Mouse (Mus musculus) naive thymus-derived CD4-positive, alpha-beta T cell, adult 5 months (primary cell): Measurements from ENCODE around the gene Hsbp1. TPM values are rescaled to one million over a fixed set of nuclear protein-coding genes. Genes with fewer than 3 reads are reported as not detected.

Source experiments
- polyA plus RNA-seq: library from polyadenylated mRNA; unstranded; fragments of 100-300 nt; shearing (Covaris generic); gene quantifications from one replicate; pipeline ENCODE4 v1.2.1, GENCODE M21; 2017

Gene Hsbp1
- polyA plus RNA-seq = 115 TPM

GRCm38 (mm10) chr8:119344190-119344856, at the start of gene Hsbp1:
Gene Hsbp1 (plus strand): TSS chr8:119344488.

GRCm38 (mm10) chr8:119394524-119395026, 50.3 kb downstream of the Hsbp1 start, which contains the start of gene Mlycd:
Gene Mlycd (plus strand): TSS chr8:119394878.

Other genes starting within 250 kb of the Hsbp1 start
- gene Mlycd, start 50.4 kb downstream of the Hsbp1 start, polyA plus RNA-seq = 11.4 TPM
- gene Osgin1, start 89.6 kb downstream of the Hsbp1 start, polyA plus RNA-seq = 3.1 TPM
- gene Necab2, start 102.2 kb downstream of the Hsbp1 start, polyA plus RNA-seq = not detected
- gene Slc38a8, start 157.2 kb downstream of the Hsbp1 start, polyA plus RNA-seq = not detected
- 91.7 TPM for gene Mbtps1, start 214.2 kb downstream of the Hsbp1 start, polyA plus RNA-seq
- 129 TPM for gene Hsdl1, start 230.7 kb downstream of the Hsbp1 start, polyA plus RNA-seq
- not detected for gene Dnaaf1, start 230.7 kb downstream of the Hsbp1 start, polyA plus RNA-seq